Mouse (Mus musculus): ENCODE data around the gene Tcstv1. TPM values are rescaled to one million over a fixed set of nuclear protein-coding genes. Genes with fewer than 3 reads are reported as not detected.
"Not testable (repeated sequence)": the region's sequence is repeated elsewhere in the genome, so short reads cannot be mapped to it uniquely, and the experiment has no call there.

Tcstv1 gene
- not detected in 2 replicates for total RNA-seq (2012; rRNA removed)
- not detected for polyA plus RNA-seq (2012; ENCODE audit: insufficient read depth in 1 of 2, insufficient read length in 2 of 2, low read depth in 1 of 2, low replicate concordance in 2 of 2, missing spikeins in 1 of 2)

GRCm38 (mm10) chr13:119894685-119895084 lies at the start of gene Tcstv1:
TSS of gene Tcstv1 (minus strand) at chr13:119894785.
- H3K36me3 ChIP-seq (ENCODE audit: control insufficient read depth in 1 of 2, insufficient read depth in 2 of 2, low read length in 2 of 2); DNase-seq (ENCODE audit: low read depth, low spot score); H3K27me3 ChIP-seq (ENCODE audit: control insufficient read depth in 1 of 2, insufficient read depth in 2 of 2, low read length in 2 of 2); H3K9ac ChIP-seq (ENCODE audit: control insufficient read depth, low read depth, low read length, poor library complexity, severe bottlenecking); H3K79me2 ChIP-seq (ENCODE audit: control insufficient read depth, insufficient read depth, low read length, poor library complexity); H3K4me1 ChIP-seq (ENCODE audit: control insufficient read depth in 1 of 2, insufficient read depth in 2 of 2, low read length in 2 of 2); H3K9me3 ChIP-seq (replicated peaks; ENCODE audit: insufficient read depth, low read length); H3K4me3 ChIP-seq (ENCODE audit: control insufficient read depth in 1 of 2, insufficient read depth in 1 of 2, low read depth in 2 of 2, low read length in 2 of 2); H3K27ac ChIP-seq (ENCODE audit: control insufficient read depth, low read depth, low read length): not testable (repeated sequence)

GRCm38 (mm10) chr13:119929172-119929571 lies 34.6 kb upstream of the Tcstv1 start, which contains the start of gene Gm21761:
TSS of gene Gm21761 (minus strand) at chr13:119929272.
- not testable (repeated sequence) for H3K27ac ChIP-seq (ENCODE audit: control insufficient read depth, low read depth, low read length); DNase-seq (ENCODE audit: low read depth, low spot score); H3K36me3 ChIP-seq (ENCODE audit: control insufficient read depth in 1 of 2, insufficient read depth in 2 of 2, low read length in 2 of 2); H3K4me3 ChIP-seq (ENCODE audit: control insufficient read depth in 1 of 2, insufficient read depth in 1 of 2, low read depth in 2 of 2, low read length in 2 of 2); H3K9ac ChIP-seq (ENCODE audit: control insufficient read depth, low read depth, low read length, poor library complexity, severe bottlenecking); H3K9me3 ChIP-seq (replicated peaks; ENCODE audit: insufficient read depth, low read length); H3K27me3 ChIP-seq (ENCODE audit: control insufficient read depth in 1 of 2, insufficient read depth in 2 of 2, low read length in 2 of 2); H3K4me1 ChIP-seq (ENCODE audit: control insufficient read depth in 1 of 2, insufficient read depth in 2 of 2, low read length in 2 of 2); H3K79me2 ChIP-seq (ENCODE audit: control insufficient read depth, insufficient read depth, low read length, poor library complexity)

GRCm38 (mm10) chr13:119924597-119925340 lies 30.2 kb upstream of the Tcstv1 start:
- H3K9me3 ChIP-seq (replicated peaks; ENCODE audit: insufficient read depth, low read length); H3K9ac ChIP-seq (ENCODE audit: control insufficient read depth, low read depth, low read length, poor library complexity, severe bottlenecking); H3K4me1 ChIP-seq (ENCODE audit: control insufficient read depth in 1 of 2, insufficient read depth in 2 of 2, low read length in 2 of 2); H3K4me3 ChIP-seq (ENCODE audit: control insufficient read depth in 1 of 2, insufficient read depth in 1 of 2, low read depth in 2 of 2, low read length in 2 of 2); H3K27me3 ChIP-seq (ENCODE audit: control insufficient read depth in 1 of 2, insufficient read depth in 2 of 2, low read length in 2 of 2); DNase-seq (ENCODE audit: low read depth, low spot score); H3K36me3 ChIP-seq (ENCODE audit: control insufficient read depth in 1 of 2, insufficient read depth in 2 of 2, low read length in 2 of 2); H3K79me2 ChIP-seq (ENCODE audit: control insufficient read depth, insufficient read depth, low read length, poor library complexity); H3K27ac ChIP-seq (ENCODE audit: control insufficient read depth, low read depth, low read length): not testable (repeated sequence)

GRCm38 (mm10) chr13:119916966-119917722 lies 22.6 kb upstream of the Tcstv1 start:
- DNase-seq (ENCODE audit: low read depth, low spot score); H3K4me3 ChIP-seq (ENCODE audit: control insufficient read depth in 1 of 2, insufficient read depth in 1 of 2, low read depth in 2 of 2, low read length in 2 of 2); H3K4me1 ChIP-seq (ENCODE audit: control insufficient read depth in 1 of 2, insufficient read depth in 2 of 2, low read length in 2 of 2); H3K9me3 ChIP-seq (replicated peaks; ENCODE audit: insufficient read depth, low read length); H3K79me2 ChIP-seq (ENCODE audit: control insufficient read depth, insufficient read depth, low read length, poor library complexity); H3K27ac ChIP-seq (ENCODE audit: control insufficient read depth, low read depth, low read length); H3K9ac ChIP-seq (ENCODE audit: control insufficient read depth, low read depth, low read length, poor library complexity, severe bottlenecking); H3K36me3 ChIP-seq (ENCODE audit: control insufficient read depth in 1 of 2, insufficient read depth in 2 of 2, low read length in 2 of 2); H3K27me3 ChIP-seq (ENCODE audit: control insufficient read depth in 1 of 2, insufficient read depth in 2 of 2, low read length in 2 of 2): not testable (repeated sequence)

GRCm38 (mm10) chr13:119916449-119916848 lies 21.9 kb upstream of the Tcstv1 start:
- H3K9ac ChIP-seq (ENCODE audit: control insufficient read depth, low read depth, low read length, poor library complexity, severe bottlenecking); H3K27ac ChIP-seq (ENCODE audit: control insufficient read depth, low read depth, low read length); H3K27me3 ChIP-seq (ENCODE audit: control insufficient read depth in 1 of 2, insufficient read depth in 2 of 2, low read length in 2 of 2); H3K4me1 ChIP-seq (ENCODE audit: control insufficient read depth in 1 of 2, insufficient read depth in 2 of 2, low read length in 2 of 2); H3K9me3 ChIP-seq (replicated peaks; ENCODE audit: insufficient read depth, low read length); H3K4me3 ChIP-seq (ENCODE audit: control insufficient read depth in 1 of 2, insufficient read depth in 1 of 2, low read depth in 2 of 2, low read length in 2 of 2); H3K36me3 ChIP-seq (ENCODE audit: control insufficient read depth in 1 of 2, insufficient read depth in 2 of 2, low read length in 2 of 2); H3K79me2 ChIP-seq (ENCODE audit: control insufficient read depth, insufficient read depth, low read length, poor library complexity); DNase-seq (ENCODE audit: low read depth, low spot score): not testable (repeated sequence)

- H3K36me3 ChIP-seq (ENCODE audit: control insufficient read depth in 1 of 2, insufficient read depth in 2 of 2, low read length in 2 of 2); H3K9me3 ChIP-seq (replicated peaks; ENCODE audit: insufficient read depth, low read length); H3K27me3 ChIP-seq (ENCODE audit: control insufficient read depth in 1 of 2, insufficient read depth in 2 of 2, low read length in 2 of 2); H3K4me3 ChIP-seq (ENCODE audit: control insufficient read depth in 1 of 2, insufficient read depth in 1 of 2, low read depth in 2 of 2, low read length in 2 of 2); H3K9ac ChIP-seq (ENCODE audit: control insufficient read depth, low read depth, low read length, poor library complexity, severe bottlenecking); H3K4me1 ChIP-seq (ENCODE audit: control insufficient read depth in 1 of 2, insufficient read depth in 2 of 2, low read length in 2 of 2); DNase-seq (ENCODE audit: low read depth, low spot score); H3K27ac ChIP-seq (ENCODE audit: control insufficient read depth, low read depth, low read length); H3K79me2 ChIP-seq (ENCODE audit: control insufficient read depth, insufficient read depth, low read length, poor library complexity): not testable (repeated sequence)
Observed at GRCm38 (mm10) chr13:119898549-119898948, 4.0 kb upstream of the Tcstv1 start.

- not testable (repeated sequence) for H3K4me3 ChIP-seq (ENCODE audit: control insufficient read depth in 1 of 2, insufficient read depth in 1 of 2, low read depth in 2 of 2, low read length in 2 of 2); H3K4me1 ChIP-seq (ENCODE audit: control insufficient read depth in 1 of 2, insufficient read depth in 2 of 2, low read length in 2 of 2); H3K79me2 ChIP-seq (ENCODE audit: control insufficient read depth, insufficient read depth, low read length, poor library complexity)
Observed at GRCm38 (mm10) chr13:119886896-119887295, 7.7 kb downstream of the Tcstv1 start.

More at GRCm38 (mm10) chr13:119886896-119887295, 7.7 kb downstream of the Tcstv1 start:
- H3K9me3 ChIP-seq (replicated peaks; ENCODE audit: insufficient read depth, low read length); H3K9ac ChIP-seq (ENCODE audit: control insufficient read depth, low read depth, low read length, poor library complexity, severe bottlenecking); H3K27me3 ChIP-seq (ENCODE audit: control insufficient read depth in 1 of 2, insufficient read depth in 2 of 2, low read length in 2 of 2); H3K27ac ChIP-seq (ENCODE audit: control insufficient read depth, low read depth, low read length); DNase-seq (ENCODE audit: low read depth, low spot score); H3K36me3 ChIP-seq (ENCODE audit: control insufficient read depth in 1 of 2, insufficient read depth in 2 of 2, low read length in 2 of 2): not testable (repeated sequence)
